Mouse (Mus musculus): ENCODE measurements around the gene Hfe.
"Not testable (repeated sequence)": the region's sequence is repeated elsewhere in the genome, so short reads cannot be mapped to it uniquely, and the experiment has no call there.

The Hfe gene

DNA sequence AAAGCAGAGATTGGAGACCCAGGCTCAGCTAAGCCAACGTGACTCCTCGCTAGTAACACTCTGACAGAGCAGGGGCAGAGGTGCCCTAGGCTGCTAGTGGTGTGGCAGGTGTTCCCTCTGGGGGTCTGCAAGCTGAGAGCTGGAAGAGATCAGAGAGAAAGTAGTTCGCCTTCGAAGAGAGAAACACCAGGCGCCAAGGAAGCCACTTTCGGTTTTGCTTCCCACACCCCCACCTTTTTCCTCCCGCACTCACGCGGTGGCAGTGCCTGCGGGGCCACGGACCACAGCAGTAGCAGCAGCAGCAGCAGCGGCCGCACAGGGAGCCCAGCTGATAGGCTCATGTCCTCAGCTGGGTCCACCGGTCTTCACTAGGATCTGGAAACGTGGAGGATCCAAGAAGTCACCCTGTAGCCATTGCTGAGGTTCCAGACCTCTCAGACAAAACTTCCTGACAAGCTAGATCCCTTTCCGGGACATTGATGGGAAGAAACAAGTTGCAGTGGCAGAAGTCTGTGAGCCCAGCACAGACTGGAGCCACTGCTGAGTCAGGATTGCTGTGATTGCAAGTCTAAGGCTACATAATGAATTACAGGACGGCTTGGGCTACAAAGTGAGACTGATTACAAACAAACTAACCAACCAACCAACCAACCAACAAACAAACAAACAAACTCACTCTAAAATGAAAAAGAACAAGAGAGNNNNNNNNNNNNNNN lies at the start of gene Hfe:
Gene Hfe (minus strand): TSS at position 481 of the 716 bp plus-strand sequence.
- DNase-seq = peak; percentile 73 to 75

DNA sequence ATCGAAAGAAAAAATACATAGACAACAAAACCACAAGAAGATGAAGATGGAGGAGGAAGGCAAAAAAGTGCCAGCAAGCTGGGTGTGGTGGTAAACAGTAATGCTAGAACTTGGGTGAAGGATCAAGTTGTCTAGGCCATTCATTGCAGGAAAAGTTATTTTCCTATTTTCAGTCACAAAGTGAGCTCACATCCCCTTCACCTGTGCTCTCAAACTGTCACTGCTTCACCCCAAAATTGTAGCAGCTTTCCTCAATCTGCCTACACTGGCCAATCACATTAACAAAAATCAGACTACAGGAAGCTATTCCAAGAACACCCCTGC lies 49.2 kb upstream of the Hfe start:
- DNase-seq = no peak

DNA sequence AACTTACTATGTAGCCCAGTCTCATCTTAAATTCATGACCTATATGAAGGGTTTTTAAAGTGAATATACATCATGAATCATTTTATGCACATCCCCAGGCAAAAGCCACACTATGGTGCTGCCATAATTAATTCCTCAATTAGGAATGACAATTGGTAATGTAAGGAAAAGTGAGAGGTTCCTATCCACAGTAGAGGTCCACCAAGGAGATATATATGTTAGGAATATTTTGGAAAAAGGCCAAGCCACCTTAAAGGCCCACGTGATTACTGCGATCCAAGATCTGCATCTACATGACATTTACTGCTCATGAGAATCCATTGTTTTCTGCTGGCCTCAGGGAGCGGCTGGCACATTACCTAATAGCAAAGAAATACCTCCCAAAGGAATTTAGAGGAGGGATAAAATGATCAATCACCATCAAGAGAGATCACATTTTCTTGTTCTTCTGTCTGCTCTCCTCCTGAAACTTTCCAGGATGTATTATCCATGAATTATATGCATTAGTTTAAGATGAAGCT lies 48.7 kb upstream of the Hfe start:
- DNase-seq = no peak

DNA sequence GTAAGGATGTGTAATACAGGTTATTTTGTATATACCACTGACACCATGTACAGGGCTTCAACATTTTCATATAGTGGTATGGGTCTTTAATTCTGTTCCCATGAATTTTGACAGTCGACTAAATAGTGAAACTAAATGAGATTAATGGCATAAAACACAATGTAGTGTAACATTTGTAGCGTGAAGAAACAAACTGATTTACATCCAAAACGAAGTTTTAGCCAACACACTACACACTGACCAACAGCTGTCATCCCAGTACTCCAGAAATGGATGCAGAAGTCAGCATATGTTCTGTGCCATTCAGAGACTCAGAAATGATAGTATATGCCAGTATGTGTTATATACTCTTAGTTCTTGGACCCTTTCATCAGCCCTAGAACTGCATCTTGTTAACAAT lies 47.3 kb upstream of the Hfe start:
- no peak for DNase-seq

DNA sequence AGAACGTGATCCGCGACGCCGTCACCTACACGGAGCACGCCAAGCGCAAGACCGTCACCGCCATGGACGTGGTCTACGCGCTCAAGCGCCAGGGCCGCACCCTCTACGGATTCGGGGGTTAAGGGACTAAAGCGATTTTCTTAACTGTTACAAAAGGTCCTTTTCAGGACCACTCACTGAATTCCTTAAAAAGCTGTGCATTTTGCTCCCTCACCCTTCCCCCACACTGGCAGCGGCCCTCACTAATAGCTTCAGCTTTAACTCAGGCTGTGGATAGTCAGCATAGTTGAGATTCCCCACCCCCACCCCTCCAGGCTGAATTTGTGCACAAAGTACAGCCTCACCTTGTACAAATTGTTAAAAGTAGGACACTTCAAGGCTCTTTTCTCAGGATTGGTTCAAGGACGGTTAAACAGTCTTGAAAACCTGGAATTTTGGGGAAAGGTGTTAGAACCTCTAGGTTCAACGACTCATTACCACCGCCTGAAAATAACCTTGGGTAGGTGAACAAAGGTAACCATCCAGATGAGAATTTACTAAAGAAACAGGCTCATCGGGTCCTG lies 46.6 kb upstream of the Hfe start:
- DNase-seq = no peak

DNA sequence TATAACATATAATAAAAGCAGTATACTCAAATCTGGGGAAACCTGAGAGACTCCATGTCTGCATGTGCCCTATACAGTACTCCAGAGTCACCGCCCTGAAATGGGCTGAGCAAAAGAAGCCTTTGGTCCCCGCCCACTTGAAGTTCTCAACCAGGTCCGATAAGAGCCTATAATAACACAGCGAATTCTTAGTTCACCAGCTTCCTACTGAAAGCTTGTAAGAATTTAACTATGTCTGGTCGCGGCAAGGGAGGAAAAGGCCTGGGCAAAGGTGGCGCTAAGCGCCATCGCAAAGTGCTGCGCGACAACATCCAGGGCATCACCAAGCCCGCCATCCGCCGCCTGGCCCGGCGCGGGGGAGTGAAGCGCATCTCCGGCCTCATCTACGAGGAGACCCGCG lies 46.1 kb upstream of the Hfe start, which contains the start of gene Hist1h4b:
Gene Hist1h4b (plus strand): TSS at position 224 of the 400 bp plus-strand sequence.
- DNase-seq = peak; percentile 85 to 92

DNA sequence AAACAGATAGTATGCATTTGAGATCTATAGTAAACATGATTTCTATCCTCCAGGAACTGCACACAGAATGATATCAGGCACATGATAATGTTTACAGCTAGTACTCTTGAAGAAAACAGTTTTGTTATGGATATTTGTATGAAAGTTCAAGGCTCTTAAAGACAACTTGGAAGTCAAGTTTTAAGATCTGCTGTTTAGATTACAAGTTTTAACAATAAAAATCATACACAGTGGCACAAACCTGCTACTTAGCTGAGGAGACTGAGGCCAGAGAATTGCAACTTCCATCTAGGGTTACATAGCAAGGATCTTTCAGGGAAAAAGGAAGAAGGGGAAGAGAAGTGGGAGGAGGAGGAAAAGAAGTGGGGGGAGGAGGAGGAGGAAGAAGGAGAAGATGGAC lies 44.3 kb upstream of the Hfe start:
- DNase-seq = no peak

DNA sequence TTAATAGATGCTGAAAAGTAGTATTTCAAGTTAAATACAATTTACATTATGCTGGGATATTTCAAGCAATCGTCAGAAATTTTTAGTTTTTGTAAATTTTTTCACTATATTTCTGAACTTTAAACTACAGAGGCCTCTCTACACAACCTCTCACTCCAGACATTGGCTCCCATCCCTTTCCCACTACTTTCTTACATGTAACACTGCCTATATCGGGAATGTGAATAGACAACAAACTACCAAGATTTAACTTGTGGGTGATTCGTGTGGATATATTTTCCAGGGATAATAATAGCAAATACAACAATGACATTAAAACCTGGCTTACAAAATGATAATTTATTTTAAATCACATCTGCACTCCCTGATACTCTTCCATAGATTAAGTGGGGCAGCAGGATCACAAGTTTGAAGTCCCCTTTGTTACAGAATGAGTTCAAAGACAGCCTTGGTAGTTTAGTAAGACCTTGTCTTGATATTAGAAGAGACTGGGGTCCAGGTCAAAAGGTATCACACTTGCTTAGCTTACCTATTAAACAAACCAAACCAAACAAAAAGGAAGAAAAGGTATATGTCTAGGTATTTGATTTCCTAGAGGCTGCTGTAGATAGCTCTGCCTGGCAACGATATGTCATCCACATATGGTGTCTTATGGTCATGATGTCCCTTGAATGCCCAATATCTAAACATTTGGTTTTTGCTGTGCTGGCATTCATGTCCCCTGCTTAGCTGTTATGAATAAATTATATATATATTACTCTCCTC lies 42.8 kb upstream of the Hfe start:
- DNase-seq = no peak

DNA sequence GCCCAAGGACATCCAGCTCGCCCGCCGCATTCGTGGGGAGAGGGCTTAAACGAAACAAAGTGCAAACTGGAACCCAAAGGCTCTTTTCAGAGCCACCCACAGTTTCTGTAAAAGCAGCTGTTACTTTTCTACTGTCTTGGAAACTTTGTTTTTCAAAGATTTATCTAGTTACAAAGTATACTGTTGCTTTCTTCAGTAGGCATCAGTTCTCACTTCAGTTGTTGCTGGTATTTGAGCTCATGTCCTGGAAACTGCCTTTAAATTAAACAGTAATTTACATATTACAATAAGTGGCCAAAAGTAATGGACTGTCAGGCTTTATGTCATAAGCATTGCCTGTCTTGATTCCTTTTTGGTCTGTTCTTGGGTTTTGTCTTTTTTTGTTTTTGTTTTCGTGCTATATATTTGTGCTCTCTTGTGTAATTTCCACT lies 42.1 kb upstream of the Hfe start:
- DNase-seq = no peak

DNA sequence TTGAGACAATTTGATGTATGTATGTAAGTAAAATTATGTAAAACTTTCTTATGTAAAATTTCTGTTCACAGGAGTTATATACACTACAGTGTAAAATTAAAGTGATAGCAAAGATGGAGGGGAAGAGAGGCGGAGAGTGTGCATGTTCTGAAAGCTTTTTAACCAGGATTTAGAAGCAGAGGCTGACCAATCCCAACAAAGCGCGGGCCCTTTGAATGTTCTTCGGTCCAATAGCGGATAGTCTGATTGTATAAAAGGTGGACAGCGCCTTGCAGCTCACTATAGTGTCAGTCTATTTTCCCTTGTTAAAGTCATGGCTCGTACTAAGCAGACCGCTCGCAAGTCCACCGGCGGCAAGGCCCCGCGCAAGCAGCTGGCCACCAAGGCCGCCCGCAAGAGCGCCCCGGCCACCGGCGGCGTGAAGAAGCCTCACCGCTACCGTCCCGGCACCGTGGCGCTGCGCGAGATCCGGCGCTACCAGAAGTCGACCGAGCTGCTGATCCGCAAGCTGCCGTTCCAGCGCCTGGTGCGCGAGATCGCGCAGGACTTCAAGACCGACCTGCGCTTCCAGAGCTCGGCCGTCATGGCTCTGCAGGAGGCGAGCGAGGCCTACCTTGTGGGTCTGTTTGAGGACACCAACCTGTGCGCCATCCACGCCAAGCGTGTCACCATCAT lies 41.5 kb upstream of the Hfe start, which contains the start of gene Hist1h3b:
Gene Hist1h3b (plus strand): TSS at position 201 of the 675 bp plus-strand sequence.
- DNase-seq = peak; percentile 72 to 77

DNA sequence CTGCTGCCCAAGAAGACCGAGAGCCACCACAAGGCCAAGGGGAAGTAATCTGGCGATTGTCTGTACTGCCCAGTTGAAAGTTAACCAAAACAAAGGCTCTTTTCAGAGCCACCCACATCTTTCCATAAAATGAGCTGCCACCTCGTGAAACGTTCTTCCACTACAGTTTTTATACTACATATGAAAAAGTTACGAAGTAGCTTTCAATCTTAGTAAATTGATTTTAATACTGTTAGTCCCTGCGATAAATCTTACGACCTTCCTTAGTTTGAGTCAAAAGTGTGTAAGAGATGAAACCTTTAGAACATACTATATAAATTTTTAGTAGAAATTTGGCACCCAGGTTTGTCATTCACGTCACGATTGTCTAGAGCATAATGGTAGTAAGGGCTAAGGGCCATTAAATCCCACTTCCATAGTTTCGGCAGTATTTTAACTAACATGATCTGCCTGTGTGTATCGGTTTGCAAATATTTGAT lies 40.9 kb upstream of the Hfe start:
- no peak for DNase-seq

DNA sequence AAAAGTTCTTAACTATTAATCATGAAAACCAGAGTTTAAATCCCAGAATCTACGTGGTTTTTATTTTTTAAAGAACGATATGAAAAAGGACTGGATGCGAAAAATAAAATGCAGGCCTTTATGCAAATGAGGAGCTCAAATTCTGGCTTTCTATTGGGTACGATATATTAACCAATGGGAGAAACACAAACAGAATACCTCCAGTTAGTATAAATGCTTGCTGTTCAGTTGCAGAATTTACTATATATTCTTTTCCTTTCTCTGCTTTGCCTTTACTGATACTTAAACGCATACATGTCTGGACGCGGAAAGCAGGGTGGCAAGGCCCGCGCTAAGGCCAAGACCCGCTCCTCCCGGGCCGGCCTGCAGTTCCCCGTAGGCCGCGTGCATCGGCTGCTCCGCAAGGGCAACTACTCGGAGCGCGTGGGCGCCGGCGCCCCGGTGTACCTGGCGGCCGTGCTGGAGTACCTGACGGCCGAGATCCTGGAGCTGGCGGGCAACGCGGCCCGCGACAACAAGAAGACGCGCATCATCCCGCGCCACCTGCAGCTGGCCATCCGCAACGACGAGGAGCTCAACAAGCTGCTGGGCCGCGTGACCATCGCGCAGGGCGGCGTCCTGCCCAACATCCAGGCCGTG lies 40.3 kb upstream of the Hfe start, which contains the start of gene Hist1h2ab:
Gene Hist1h2ab (plus strand): TSS at position 288 of the 639 bp plus-strand sequence.
- DNase-seq = not testable (repeated sequence)

DNA sequence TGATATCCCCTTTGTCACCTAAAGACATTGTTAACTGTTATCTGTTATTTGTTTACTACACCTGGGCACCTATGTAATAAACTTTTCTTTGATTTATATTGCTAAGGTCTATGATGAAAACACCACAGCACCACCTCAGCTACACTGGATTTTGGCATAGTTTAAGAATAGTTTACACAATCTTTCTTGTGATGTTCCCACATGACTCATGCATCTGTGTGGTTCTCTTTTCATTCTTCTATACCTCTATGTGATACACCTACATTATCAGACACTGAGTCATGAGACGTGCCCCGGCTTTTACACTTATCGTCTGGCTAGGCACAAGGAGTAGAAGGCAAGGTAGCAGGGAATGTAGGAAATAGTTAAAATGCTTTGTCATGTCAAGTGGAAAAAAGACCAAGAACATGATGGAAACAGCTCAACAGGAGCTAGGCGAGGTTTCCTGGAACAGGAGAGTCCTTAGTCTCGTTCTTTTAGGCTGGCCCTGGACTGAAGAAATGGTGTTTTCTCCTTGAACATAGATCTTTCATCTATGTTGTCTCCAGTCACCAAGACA lies 39.0 kb upstream of the Hfe start:
- DNase-seq = no peak

DNA sequence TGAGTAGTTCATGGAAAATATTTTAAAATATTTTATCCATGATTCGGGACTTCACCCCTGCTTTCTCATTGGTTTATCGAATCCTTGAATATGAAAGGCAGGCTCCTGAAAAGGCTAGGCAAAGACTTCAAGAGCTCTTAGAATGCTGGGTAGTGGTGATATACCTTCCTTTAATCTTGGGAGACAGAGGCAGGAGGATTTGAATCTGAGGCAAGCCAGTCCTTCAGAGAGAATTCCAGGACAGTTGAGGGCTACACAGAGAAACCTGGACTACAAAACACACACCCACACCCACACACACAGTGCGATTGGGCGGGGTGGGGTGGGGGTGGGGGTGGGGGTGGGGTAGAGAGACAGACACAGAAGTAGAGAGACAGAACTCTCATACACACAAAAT lies 37.2 kb upstream of the Hfe start:
- no peak for DNase-seq

DNA sequence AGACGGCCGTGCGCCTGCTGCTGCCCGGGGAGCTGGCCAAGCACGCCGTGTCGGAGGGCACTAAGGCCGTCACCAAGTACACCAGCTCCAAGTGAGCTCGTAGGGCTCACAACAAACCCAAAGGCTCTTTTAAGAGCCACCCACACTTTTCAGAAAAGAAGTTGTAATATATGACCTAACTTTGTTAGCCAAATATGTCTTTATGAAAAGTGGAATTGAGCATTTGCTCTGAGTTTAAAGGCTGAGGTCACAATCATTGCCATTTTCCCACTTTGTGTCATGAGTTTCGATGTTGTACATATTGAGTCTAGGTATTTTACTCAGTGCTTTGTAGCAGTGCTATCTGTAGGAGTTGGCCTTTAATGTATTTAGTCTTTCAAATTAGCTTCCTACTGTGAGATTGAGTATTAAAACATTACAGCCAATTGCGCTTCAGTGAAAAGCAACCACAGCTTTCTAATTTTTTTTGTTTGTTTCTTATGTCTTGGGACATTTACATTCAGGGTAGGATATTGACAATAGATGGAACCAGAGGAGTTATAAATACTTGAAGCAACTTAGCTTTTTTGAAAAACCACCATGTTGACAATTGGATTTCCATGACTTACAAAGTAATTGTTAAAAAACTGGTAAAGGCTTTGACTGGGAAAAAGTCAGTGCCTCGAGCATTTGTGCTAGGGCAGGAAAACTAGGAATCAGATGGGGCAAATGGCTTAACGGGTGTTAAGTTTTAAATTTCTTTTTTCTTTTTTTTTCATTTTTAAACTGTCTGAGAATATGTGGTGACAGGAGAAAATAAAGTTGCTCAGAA lies 36.6 kb upstream of the Hfe start:
- DNase-seq = no peak

DNA sequence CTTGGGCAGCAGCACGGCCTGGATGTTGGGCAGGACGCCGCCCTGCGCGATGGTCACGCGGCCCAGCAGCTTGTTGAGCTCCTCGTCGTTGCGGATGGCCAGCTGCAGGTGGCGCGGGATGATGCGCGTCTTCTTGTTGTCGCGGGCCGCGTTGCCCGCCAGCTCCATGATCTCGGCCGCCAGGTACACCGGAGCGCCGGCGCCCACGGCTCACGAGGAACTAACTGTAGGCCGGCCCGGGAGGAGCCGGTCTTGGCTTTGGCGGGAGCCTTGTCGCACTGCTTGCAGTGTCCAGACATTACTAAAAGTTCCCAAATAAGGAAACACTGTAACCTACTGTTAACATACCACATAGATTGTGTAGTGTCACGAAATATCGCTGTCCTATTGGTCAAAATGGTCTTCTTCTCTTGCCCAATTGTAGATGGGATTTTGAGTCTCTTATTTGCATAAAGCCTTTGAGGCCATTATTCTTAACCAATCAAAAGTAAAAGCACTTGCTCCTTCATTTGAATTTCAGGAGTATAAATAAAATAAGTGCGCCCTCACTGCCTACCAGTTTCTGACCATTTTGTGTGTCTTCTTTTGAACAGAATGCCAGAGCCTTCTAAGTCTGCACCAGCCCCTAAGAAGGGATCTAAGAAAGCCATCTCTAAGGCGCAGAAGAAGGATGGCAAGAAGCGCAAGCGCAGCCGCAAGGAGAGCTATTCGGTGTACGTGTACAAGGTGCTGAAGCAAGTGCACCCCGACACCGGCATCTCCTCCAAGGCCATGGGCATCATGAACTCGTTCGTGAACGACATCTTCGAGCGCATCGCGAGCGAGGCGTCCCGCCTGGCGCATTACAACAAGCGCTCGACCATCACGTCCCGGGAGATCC lies 35.8 kb upstream of the Hfe start, which contains the start of gene Hist1h2bb:
Gene Hist1h2bb (plus strand): TSS at position 534 of the 880 bp plus-strand sequence.
- peak; percentile 56 to 66 for DNase-seq

DNA sequence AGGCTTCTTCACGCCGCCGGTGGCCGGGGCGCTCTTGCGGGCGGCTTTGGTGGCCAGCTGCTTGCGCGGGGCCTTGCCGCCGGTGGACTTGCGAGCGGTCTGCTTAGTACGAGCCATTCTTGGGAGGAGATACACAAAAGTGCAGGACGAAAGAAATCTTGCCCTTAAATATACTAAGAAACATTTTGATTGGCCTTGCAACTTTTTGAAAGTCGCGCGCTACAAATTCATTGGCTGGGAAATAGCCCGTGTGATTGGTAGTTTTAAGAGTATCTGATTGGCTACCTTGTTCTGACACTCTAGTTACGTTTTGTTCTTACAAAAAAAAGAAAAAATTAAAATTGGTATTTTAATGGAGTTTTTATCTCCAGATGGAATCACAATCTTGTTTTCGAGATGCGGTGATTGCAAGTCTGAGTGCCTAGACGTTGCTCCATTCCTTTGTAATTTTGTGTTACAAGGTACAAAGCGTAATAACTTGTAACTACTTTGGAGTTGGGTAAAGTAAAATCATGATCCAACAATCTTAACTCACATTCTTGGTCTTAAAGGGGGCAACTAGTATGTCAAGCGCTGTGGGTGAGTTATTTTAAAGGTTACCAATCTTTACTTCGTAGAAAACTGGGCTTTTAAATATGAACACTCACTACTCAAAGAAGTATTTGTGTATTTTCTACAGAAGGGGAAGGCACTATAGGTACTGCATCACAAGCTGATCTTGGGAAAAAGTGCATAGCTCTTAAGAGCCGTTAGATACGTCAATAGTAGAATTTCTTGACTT lies 34.9 kb upstream of the Hfe start, which contains the start of gene Hist1h3c:
Gene Hist1h3c (minus strand): TSS at position 222 of the 781 bp plus-strand sequence.
- DNase-seq = peak; percentile 79 to 84

DNA sequence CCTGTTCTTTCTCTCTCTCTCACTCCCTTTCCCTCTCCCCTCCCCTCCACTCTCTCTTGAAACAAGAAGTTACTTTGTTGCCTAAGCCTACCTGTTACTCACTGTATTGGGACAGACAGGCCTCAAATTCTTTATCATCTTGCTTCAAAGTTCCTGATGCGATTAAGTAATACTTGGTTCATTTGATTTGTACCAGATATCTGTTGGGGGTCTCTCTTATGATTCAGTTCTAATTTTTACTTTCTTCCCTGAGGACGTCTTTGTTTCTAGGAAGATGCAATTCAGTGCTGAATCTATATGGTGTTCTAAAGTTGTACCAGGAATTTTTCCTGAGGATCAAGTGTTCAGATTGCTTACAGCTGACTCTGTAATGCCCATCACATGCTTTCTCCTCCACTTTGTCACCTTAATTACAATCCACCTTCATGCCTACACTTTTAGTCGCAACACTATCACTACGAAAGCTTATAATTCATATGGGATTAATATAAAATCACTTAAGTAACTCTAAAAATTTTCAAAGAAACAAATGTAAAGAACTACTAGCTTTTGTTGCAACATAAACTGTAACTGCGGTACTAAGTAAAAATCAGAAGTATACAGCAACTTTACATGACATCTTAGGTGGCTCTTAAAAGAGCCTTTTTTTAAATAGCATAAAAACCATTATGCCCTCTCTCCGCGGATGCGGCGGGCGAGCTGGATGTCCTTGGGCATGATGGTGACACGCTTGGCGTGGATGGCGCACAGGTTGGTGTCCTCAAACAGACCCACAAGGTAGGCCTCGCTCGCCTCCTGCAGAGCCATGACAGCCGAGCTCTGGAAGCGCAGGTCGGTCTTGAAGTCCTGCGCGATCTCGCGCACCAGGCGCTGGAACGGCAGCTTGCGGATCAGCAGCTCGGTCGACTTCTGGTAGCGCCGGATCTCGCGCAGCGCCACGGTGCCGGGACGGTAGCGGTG lies 34.0 kb upstream of the Hfe start:
- no peak for DNase-seq
